Mouse (Mus musculus): ENCODE data around the gene Lrrc4c.

Gene Lrrc4c

GRCm38 (mm10) chr2:96850839-96851396, 532.9 kb downstream of the Lrrc4c start:
- peak; percentile 11 for DNase-seq (ENCODE audit: inconsistent ontology term)

GRCm38 (mm10) chr2:96853797-96854196, 535.8 kb downstream of the Lrrc4c start:
- no peak for DNase-seq (ENCODE audit: inconsistent ontology term)

DNA sequence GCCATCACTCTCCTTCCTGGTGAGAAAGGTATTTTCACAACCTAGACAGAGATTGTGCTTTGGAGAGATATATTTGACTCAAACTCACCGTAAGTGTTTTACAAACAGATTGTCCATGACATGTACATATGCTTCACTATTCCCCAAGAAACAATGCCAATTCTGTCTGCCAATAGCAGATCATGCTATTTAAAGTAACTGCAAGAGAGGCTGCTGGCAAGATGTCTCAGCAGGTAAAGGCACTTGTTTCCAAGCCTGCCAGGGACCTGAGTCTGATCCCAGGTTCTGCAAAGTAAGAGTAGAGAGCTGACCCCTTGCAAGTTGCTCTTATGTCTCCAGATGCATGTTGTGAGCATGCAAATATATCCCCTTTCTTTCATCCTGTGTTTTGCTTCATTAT, 558.1 kb downstream of the Lrrc4c start:
- no peak for DNase-seq (ENCODE audit: inconsistent ontology term)

DNA sequence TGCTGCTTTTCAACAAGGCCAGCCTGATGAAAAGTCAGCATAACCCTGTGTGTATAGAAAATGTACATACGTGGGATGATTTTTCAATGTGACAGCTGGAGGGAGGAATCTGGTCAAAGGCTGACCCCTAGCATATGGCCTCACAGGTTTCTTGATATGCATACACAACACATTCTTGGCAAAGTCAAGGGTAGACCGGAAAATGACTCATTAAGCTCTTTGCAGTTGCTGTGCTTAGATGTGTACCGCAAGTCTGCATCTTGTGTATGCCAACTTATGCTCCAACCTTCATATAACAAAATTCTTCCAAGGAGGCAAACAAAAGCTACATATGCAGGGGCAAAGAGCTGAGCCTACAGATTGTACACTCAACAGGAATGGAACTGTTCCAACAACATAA, 631.6 kb downstream of the Lrrc4c start:
- no peak for DNase-seq (ENCODE audit: inconsistent ontology term)

DNA sequence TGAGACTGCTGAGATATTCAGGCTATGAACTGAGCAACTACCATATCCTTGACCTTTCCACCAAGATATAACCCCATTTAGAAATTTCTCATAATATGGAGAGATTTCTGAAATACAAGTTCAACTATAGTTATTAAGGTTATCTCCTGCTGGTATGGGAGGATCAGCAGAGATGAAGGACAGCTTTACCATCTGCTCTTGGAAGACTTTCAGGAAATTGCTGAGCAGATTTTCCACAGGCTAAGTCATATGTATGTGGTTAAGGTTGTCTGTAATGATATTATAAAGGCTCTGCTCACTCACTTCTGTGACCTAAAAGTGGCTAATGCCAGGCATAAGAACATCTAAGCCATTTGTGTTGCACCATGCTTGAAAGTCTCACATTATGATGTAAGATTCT, 681.6 kb downstream of the Lrrc4c start:
- DNase-seq (ENCODE audit: inconsistent ontology term): no peak

- DNase-seq (ENCODE audit: inconsistent ontology term): no peak
Observed at GRCm38 (mm10) chr2:97018319-97018718, 700.4 kb downstream of the Lrrc4c start.

DNA sequence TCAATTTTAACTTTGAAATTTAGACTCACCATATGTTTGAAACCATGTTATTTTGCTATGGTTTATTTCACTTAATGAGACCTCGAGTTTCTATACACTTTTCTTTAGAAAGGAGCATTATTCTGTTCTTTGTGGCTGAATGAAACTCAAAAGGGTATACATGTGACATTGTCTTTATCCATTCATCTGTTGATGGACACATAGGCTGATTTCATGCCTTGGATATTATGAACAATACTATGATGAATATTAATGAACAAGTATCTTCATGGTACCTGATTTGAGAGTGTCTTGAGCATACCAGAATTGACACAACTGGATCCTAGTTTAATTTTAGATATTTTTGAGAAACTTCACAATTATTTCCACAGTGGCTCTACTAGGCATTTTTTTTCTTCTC, 709.0 kb downstream of the Lrrc4c start:
- DNase-seq (ENCODE audit: inconsistent ontology term): no peak

DNA sequence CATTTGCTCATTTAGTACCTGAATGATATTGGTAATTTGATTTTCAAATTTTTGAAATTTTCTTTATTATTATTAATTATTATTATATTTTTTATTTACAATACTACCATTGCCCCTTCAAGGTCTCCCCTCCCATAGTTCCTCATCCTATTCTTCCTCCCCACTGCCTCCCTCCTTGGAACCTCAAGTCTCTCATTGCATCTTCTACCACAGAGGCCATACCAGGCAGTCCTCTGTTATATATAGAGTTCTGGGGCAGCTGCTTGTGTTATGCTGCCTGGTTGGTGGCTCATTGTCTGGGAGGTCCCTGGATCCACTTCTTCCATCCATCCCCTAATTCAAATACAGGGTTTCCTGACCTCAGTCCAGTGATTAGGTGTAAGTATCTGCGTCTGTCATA, 709.6 kb downstream of the Lrrc4c start:
- no peak for DNase-seq (ENCODE audit: inconsistent ontology term)

DNA sequence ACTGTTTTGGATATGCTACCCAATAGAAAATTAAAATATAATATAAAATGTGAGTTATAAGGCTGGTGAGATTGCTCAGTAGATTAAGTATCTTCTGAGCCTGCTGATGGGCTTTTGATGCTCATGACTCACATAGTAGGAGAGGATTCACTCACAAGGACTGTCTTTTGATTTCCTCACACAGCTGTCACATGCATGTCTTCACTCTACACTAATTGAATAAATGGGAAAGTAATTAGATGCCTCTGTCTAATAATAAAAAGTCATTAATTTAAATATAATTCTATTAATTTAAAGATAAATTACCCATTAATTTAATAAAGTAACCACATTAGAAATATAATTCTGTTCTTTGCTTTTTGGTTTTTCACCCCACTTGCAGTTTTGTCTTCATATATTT, 718.4 kb downstream of the Lrrc4c start:
- DNase-seq (ENCODE audit: inconsistent ontology term): peak; percentile 59

GRCm38 (mm10) chr2:97037024-97037814, 719.2 kb downstream of the Lrrc4c start:
- DNase-seq (ENCODE audit: inconsistent ontology term): peak; percentile 44

DNA sequence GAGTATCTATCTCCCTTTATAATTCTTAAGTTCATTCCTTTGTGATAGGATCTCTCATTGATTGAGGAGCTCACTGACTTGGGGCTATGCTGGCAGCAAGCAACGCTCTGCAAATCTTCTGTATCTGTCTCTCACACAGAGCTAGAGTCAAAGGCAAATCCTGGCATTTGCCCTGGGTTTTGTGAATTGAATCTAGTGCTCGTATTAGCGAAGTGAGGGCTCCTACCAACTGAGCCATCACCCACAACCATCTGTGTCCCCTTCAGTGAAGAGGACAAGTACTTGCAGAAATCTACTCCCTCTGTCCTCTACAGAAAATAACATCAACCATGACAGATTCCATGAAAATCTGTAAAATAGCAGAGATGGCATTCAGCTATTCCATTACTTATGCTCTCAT, 726.0 kb downstream of the Lrrc4c start:
- no peak for DNase-seq (ENCODE audit: inconsistent ontology term)

GRCm38 (mm10) chr2:97045628-97046027, 727.7 kb downstream of the Lrrc4c start:
- no peak for DNase-seq (ENCODE audit: inconsistent ontology term)

DNA sequence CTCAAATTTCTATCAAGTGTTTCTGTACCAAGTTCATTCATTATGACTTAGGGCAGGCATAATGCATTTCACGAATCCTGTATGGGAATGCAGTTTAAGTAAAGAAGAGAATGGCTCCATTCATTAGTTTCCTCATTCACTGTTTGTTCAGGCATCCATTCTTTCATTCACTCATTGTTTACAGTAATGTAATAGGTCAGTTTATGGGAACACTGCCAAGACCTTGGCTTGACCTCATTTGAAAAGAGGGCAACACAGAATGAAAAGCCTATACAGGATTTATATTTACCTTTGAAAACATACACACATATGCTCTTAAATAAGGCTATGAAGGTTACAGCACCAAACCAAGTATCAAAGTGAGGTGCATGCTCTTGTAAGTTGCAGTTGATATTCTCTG, 762.2 kb downstream of the Lrrc4c start:
- DNase-seq (ENCODE audit: inconsistent ontology term): peak; percentile 83

- DNase-seq (ENCODE audit: inconsistent ontology term): no peak
Observed at GRCm38 (mm10) chr2:97097965-97098364, 780.0 kb downstream of the Lrrc4c start.

GRCm38 (mm10) chr2:97103398-97104162, 785.6 kb downstream of the Lrrc4c start:
- no peak for DNase-seq (ENCODE audit: inconsistent ontology term)

GRCm38 (mm10) chr2:97124246-97124645, 806.3 kb downstream of the Lrrc4c start:
- DNase-seq (ENCODE audit: inconsistent ontology term): no peak

- DNase-seq (ENCODE audit: inconsistent ontology term): no peak
Observed at GRCm38 (mm10) chr2:97138454-97138853, 820.5 kb downstream of the Lrrc4c start.

DNA sequence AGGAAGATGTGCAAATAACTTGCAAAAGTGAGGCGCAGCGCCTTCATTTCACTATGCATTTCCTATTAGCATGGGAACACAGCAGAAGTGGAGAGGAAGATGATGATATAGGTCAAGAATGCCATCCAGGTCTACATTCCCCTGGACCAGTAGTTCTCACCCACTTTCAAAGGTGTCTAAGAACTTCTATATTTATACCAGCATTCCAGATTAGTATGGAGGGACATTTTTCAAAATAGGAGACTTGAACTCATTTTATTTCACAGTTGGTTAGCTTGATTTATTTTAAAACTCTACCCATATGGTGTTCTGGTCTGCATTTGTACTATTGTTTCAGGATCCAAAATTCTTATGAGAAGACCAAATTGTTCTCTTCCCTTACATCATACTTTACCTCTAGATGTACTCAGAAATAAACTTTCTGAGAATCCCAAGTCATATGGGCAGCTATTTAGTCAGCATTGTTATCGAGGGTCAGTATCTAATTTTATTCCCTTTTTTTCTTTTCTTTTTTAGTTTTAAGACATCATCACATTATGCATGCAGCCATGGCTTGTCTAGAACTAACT, 833.7 kb downstream of the Lrrc4c start:
- DNase-seq (ENCODE audit: inconsistent ontology term): no peak

GRCm38 (mm10) chr2:97165745-97166144, 847.8 kb downstream of the Lrrc4c start:
- no peak for DNase-seq (ENCODE audit: inconsistent ontology term)

DNA sequence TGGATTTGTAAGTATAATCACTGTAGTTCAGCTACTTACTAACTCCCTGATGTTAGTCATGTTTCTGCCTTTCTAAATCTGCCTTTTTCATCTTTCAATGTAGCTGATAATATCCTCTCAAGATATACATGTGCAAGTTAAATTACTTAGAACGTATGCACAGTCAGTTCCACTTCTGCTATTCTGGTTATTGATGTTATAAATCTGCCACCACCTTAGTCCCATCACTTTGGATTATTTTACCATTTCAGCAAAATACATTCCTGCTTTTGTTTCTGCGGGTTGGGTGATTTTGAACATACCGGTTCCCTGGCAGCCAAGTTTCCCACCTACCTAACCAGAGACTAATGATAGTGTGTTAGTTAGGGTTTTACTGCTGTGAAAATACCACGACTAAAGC, 860.4 kb downstream of the Lrrc4c start:
- no peak for DNase-seq (ENCODE audit: inconsistent ontology term)

DNA sequence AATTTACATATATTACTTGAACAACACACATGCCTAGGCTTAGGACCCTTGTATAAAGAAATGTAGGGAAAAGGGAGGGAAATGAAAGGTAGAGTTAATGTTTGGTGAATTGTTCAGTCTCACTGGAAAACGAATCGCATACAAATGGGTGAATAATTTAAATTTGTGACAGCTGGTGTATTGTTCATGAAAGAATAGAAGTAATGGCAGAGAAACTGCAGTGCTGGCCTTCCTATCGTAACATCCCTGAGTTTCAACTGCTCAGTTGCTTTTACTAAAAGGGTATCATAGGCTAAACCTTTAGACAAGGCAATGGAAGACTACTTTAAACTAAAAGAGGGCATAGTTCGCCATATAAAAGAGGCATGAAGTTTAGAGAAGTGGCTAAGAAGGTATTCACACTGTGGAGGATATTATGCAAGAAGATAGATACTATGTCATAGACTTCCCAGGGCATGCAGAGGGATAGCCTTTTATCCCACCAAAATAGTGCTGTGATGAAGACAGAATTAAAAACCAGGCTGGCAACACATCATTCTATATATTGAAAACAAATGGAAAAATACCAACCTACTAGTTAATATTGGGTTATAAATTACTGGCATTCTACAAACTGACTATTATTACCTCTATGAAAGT, 879.1 kb downstream of the Lrrc4c start:
- DNase-seq (ENCODE audit: inconsistent ontology term): no peak

DNA sequence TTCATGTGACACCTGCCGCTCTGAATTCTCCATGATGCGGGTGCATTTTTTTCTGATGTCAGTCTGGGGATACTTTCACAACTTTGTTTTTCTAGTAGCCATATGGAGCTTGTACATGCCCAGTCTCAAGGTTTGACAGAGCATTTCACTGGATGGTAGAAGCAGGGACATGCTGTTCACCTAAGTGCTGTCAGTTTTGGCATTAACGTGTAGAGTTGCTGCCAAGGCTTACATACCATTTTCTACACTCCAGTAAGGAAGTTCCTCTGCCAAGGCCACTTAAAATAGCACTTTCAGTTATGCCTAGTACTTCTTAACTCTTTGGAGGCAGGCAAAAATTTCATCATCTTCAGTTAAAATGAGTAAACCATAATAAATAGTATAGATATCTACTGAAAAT, 915.0 kb downstream of the Lrrc4c start:
- DNase-seq (ENCODE audit: inconsistent ontology term): no peak
